Mouse (Mus musculus): ENCODE data around the gene Mfrp.

GRCm38 (mm10) chr9:44106182-44106581 is 4.7 kb downstream of the Mfrp start:
- TF ChIP-seq CTCF (IDR thresholded peaks at IDR 0.05; ENCODE audit: extremely low read depth, insufficient read depth, low read length) (no peak), POLR2A (IDR thresholded peaks at IDR 0.05; ENCODE audit: extremely low read depth, insufficient read depth, low read length) (no peak)
